Mouse (Mus musculus): Measurements from ENCODE around the gene Nr1i3. TPM values are rescaled to one million over a fixed set of nuclear protein-coding genes. Genes with fewer than 3 reads are reported as not detected.
"Not testable (repeated sequence)": the region's sequence is repeated elsewhere in the genome, so short reads cannot be mapped to it uniquely, and the experiment has no call there.

Nr1i3 gene
- total RNA-seq, 2 experiments from 2014 or later, result not detected

- DNase-seq, result no peak
These were observed 16.4 kb downstream of the Nr1i3 start for GRCm38 (mm10) chr1:171230215-171230614.

GRCm38 (mm10) chr1:171231844-171232243 is 18.1 kb downstream of the Nr1i3 start:
- no peak for DNase-seq

GRCm38 (mm10) chr1:171232348-171232747 is 18.6 kb downstream of the Nr1i3 start:
- DNase-seq, result no peak

GRCm38 (mm10) chr1:171232800-171233730 is 19.3 kb downstream of the Nr1i3 start:
- no peak for DNase-seq

- no peak for DNase-seq
These were observed 20.4 kb downstream of the Nr1i3 start, which contains the start of gene Fcer1g for GRCm38 (mm10) chr1:171234126-171234525. Gene Fcer1g (minus strand): TSS chr1:171234365.

GRCm38 (mm10) chr1:171234538-171234937 is 20.8 kb downstream of the Nr1i3 start:
- no peak for DNase-seq

GRCm38 (mm10) chr1:171235791-171236190 is 22.0 kb downstream of the Nr1i3 start:
- no peak for DNase-seq

- DNase-seq, result no peak
These were observed 23.7 kb downstream of the Nr1i3 start for GRCm38 (mm10) chr1:171237438-171237837.

GRCm38 (mm10) chr1:171238463-171238862 is 24.7 kb downstream of the Nr1i3 start:
- DNase-seq, result peak; percentile 47

GRCm38 (mm10) chr1:171239992-171240744 is 26.4 kb downstream of the Nr1i3 start:
- DNase-seq, result no peak

- no peak for DNase-seq
These were observed 27.1 kb downstream of the Nr1i3 start for GRCm38 (mm10) chr1:171240911-171241310.

GRCm38 (mm10) chr1:171241952-171242351 is 28.2 kb downstream of the Nr1i3 start:
- not testable (repeated sequence) for DNase-seq

GRCm38 (mm10) chr1:171245353-171245752 is 31.6 kb downstream of the Nr1i3 start:
- no peak for DNase-seq

GRCm38 (mm10) chr1:171246709-171247452 is 33.1 kb downstream of the Nr1i3 start:
- peak; percentile 98 for DNase-seq

- DNase-seq, result no peak
These were observed 33.7 kb downstream of the Nr1i3 start for GRCm38 (mm10) chr1:171247453-171247841.

- DNase-seq, result no peak
These were observed 34.1 kb downstream of the Nr1i3 start for GRCm38 (mm10) chr1:171247916-171248315.

- DNase-seq, result no peak
These were observed 34.8 kb downstream of the Nr1i3 start for GRCm38 (mm10) chr1:171248386-171249226.

GRCm38 (mm10) chr1:171249913-171250600 is 36.3 kb downstream of the Nr1i3 start, which contains the start of gene Adamts4:
Gene Adamts4 (plus strand): TSS chr1:171250421.
- peak; percentile 56 for DNase-seq

GRCm38 (mm10) chr1:171250680-171251593 is 37.2 kb downstream of the Nr1i3 start, which contains the start of gene Ndufs2:
Gene Ndufs2 (minus strand): TSS chr1:171251388.
- DNase-seq, result peak; percentile 49
